Mouse (Mus musculus): Measurements from ENCODE around the gene Klhl30. TPM values are rescaled to one million over a fixed set of nuclear protein-coding genes. Genes with fewer than 3 reads are reported as not detected.

Gene Klhl30
- polyA plus RNA-seq, 1 experiment from 2014 or later: 0.21 TPM

GRCm38 (mm10) chr1:91333582-91333981, 17.2 kb upstream of the Klhl30 start:
- Histone ChIP-seq H3K4me2 (no peak overlapping the region), H3K27ac (no peak overlapping the region), H3K27me3 (no peaks in the 10 kb centered on the region), H3K4me1 (replicated peaks) (no peaks in the 10 kb centered on the region), H3K9me3 (no peaks in the 10 kb centered on the region), H3K4me3 (no peak overlapping the region), H3K36me3 (no peaks in the 10 kb centered on the region), H3K9ac (no peak overlapping the region)
- ATAC-seq (ENCODE audit: low FRiP score): no peak

- Histone ChIP-seq H3K4me2 (no peak overlapping the region), H3K27ac (no peak overlapping the region), H3K9ac (no peak overlapping the region), H3K36me3 (no peaks in the 10 kb centered on the region), H3K4me1 (replicated peaks) (no peaks in the 10 kb centered on the region), H3K27me3 (peaks cover 4% of the 10 kb centered on the region), H3K9me3 (no peaks in the 10 kb centered on the region), H3K4me3 (no peak overlapping the region)
- ATAC-seq (ENCODE audit: low FRiP score): no peak
- 90% methylated on average over 7 of the region's 7 CpGs for WGBS
Measured at GRCm38 (mm10) chr1:91337355-91337754, 13.5 kb upstream of the Klhl30 start.

- WGBS: 73% methylated on average over 3 of the region's 3 CpGs
- Histone ChIP-seq H3K4me3 (no peak overlapping the region), H3K4me1 (replicated peaks) (peaks cover 18% of the 10 kb centered on the region), H3K9me3 (no peaks in the 10 kb centered on the region), H3K9ac (no peak overlapping the region), H3K27ac (no peak overlapping the region), H3K27me3 (peaks cover 48% of the 10 kb centered on the region), H3K4me2 (no peak overlapping the region), H3K36me3 (no peaks in the 10 kb centered on the region)
- ATAC-seq (ENCODE audit: low FRiP score): no peak
Measured at GRCm38 (mm10) chr1:91344001-91344400, 6.8 kb upstream of the Klhl30 start.

GRCm38 (mm10) chr1:91344921-91345685, 5.7 kb upstream of the Klhl30 start:
- peak overlapping the region; percentile 63 for H3K4me2 ChIP-seq
- peaks cover 18% of the 10 kb centered on the region for H3K4me1 ChIP-seq (replicated peaks)
- no peaks in the 10 kb centered on the region for H3K36me3 ChIP-seq
- WGBS: 3% methylated on average over 68 of the region's 68 CpGs
- peaks cover 48% of the 10 kb centered on the region for H3K27me3 ChIP-seq
- H3K9ac ChIP-seq: peak overlapping the region; percentile 60; the same call in 1 of the 2 replicates
- H3K4me3 ChIP-seq: peak overlapping the region; percentile 33
- H3K9me3 ChIP-seq: no peaks in the 10 kb centered on the region
- H3K27ac ChIP-seq: no peak overlapping the region
- ATAC-seq (ENCODE audit: low FRiP score): peak; percentile 47; the same call in 1 of the 2 replicates

GRCm38 (mm10) chr1:91346892-91347291, 3.9 kb upstream of the Klhl30 start:
- Histone ChIP-seq H3K4me2 (no peak overlapping the region), H3K27me3 (peaks cover 48% of the 10 kb centered on the region), H3K9me3 (no peaks in the 10 kb centered on the region), H3K36me3 (no peaks in the 10 kb centered on the region), H3K9ac (no peak overlapping the region), H3K27ac (no peak overlapping the region), H3K4me3 (no peak overlapping the region), H3K4me1 (replicated peaks) (peaks cover 18% of the 10 kb centered on the region)
- peak; percentile 67; the same call in 1 of the 2 replicates for ATAC-seq (ENCODE audit: low FRiP score)
- WGBS: 33% methylated on average over 3 of the region's 3 CpGs

- 89% methylated on average over 3 of the region's 3 CpGs for WGBS
- no peaks in the 10 kb centered on the region for H3K36me3 ChIP-seq
- H3K4me3 ChIP-seq: no peak overlapping the region
- no peak overlapping the region for H3K4me2 ChIP-seq
- H3K4me1 ChIP-seq (replicated peaks): no peaks in the 10 kb centered on the region
- no peak overlapping the region for H3K9ac ChIP-seq
- no peak overlapping the region for H3K27ac ChIP-seq
- no peaks in the 10 kb centered on the region for H3K9me3 ChIP-seq
- ATAC-seq (ENCODE audit: low FRiP score): no peak
- H3K27me3 ChIP-seq: peaks cover 6% of the 10 kb centered on the region
Measured at GRCm38 (mm10) chr1:91351249-91351648, 433 bp downstream of the Klhl30 start.

- ATAC-seq (ENCODE audit: low FRiP score): no peak
- 88% methylated on average over 2 of the region's 2 CpGs for WGBS
- H3K9me3 ChIP-seq: no peaks in the 10 kb centered on the region
- no peak overlapping the region for H3K27ac ChIP-seq
- no peak overlapping the region for H3K4me3 ChIP-seq
- no peak overlapping the region for H3K9ac ChIP-seq
- no peaks in the 10 kb centered on the region for H3K36me3 ChIP-seq
- H3K4me2 ChIP-seq: no peak overlapping the region
- H3K27me3 ChIP-seq: no peaks in the 10 kb centered on the region
- H3K4me1 ChIP-seq (replicated peaks): no peaks in the 10 kb centered on the region
Measured at GRCm38 (mm10) chr1:91352277-91352676, 1.5 kb downstream of the Klhl30 start.

- Histone ChIP-seq H3K36me3 (no peaks in the 10 kb centered on the region), H3K27ac (no peak overlapping the region), H3K4me3 (no peak overlapping the region), H3K4me1 (replicated peaks) (no peaks in the 10 kb centered on the region), H3K9me3 (no peaks in the 10 kb centered on the region), H3K9ac (no peak overlapping the region), H3K4me2 (no peak overlapping the region), H3K27me3 (no peaks in the 10 kb centered on the region)
- 90% methylated on average over 11 of the region's 11 CpGs for WGBS
- no peak for ATAC-seq (ENCODE audit: low FRiP score)
Measured at GRCm38 (mm10) chr1:91356105-91356504, 5.3 kb downstream of the Klhl30 start.

- Histone ChIP-seq H3K36me3 (no peaks in the 10 kb centered on the region), H3K27me3 (peaks cover 23% of the 10 kb centered on the region), H3K4me1 (replicated peaks) (peaks cover 9% of the 10 kb centered on the region), H3K9me3 (peaks cover 7% of the 10 kb centered on the region; the same call in 1 of the 2 replicates), H3K4me2 (no peak overlapping the region), H3K9ac (no peak overlapping the region), H3K27ac (no peak overlapping the region), H3K4me3 (no peak overlapping the region)
- no peak for ATAC-seq (ENCODE audit: low FRiP score)
- 87% methylated on average over 5 of the region's 5 CpGs for WGBS
Measured at GRCm38 (mm10) chr1:91362113-91362512, 11.3 kb downstream of the Klhl30 start.

GRCm38 (mm10) chr1:91364822-91365644, 14.2 kb downstream of the Klhl30 start:
- Histone ChIP-seq H3K4me3 (no peak overlapping the region), H3K36me3 (peaks cover 11% of the 10 kb centered on the region), H3K27me3 (peaks cover 30% of the 10 kb centered on the region), H3K4me2 (no peak overlapping the region), H3K4me1 (replicated peaks) (peaks cover 9% of the 10 kb centered on the region), H3K9me3 (peaks cover 7% of the 10 kb centered on the region; the same call in 1 of the 2 replicates), H3K9ac (no peak overlapping the region), H3K27ac (no peak overlapping the region)
- 93% methylated on average over 16 of the region's 16 CpGs for WGBS
- no peak for ATAC-seq (ENCODE audit: low FRiP score)

- peaks cover 19% of the 10 kb centered on the region for H3K36me3 ChIP-seq
- peaks cover 9% of the 10 kb centered on the region for H3K4me1 ChIP-seq (replicated peaks)
- H3K27me3 ChIP-seq: peaks cover 30% of the 10 kb centered on the region
- no peak for ATAC-seq (ENCODE audit: low FRiP score)
- 29% methylated on average over 8 of the region's 8 CpGs for whole genome bisulfite sequencing
- peak overlapping the region; percentile 38 for H3K4me3 ChIP-seq
- H3K27ac ChIP-seq: no peak overlapping the region
- H3K9me3 ChIP-seq: peaks cover 7% of the 10 kb centered on the region; the same call in 1 of the 2 replicates
- peak overlapping the region; percentile 64 for H3K4me2 ChIP-seq
- H3K9ac ChIP-seq: peak overlapping the region; percentile 67; the same call in 1 of the 2 replicates
Measured at GRCm38 (mm10) chr1:91365816-91366214, 15.0 kb downstream of the Klhl30 start.
